Mouse (Mus musculus): ENCODE measurements around the gene Ndst4.

Ndst4 gene

DNA sequence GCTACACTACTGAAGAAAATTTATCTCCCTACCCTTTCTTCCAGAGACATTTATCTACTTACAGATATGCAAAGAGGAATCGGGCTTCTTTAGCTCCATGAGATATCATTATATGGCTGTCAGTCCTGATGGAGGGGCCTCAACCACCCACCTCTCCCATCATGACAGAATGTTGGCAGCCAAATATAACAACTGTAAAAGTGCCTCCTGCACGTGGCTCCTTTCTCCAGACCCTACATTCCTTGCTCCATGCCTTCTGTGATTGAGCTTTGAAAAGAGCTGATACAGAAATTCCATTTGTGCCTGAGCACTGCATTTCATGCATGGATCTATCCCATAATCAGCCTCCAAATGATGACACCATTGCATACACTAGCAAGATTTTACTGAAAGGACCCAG is 331.1 kb downstream of the Ndst4 start:
- no peak for DNase-seq (ENCODE audit: low spot score)

DNA sequence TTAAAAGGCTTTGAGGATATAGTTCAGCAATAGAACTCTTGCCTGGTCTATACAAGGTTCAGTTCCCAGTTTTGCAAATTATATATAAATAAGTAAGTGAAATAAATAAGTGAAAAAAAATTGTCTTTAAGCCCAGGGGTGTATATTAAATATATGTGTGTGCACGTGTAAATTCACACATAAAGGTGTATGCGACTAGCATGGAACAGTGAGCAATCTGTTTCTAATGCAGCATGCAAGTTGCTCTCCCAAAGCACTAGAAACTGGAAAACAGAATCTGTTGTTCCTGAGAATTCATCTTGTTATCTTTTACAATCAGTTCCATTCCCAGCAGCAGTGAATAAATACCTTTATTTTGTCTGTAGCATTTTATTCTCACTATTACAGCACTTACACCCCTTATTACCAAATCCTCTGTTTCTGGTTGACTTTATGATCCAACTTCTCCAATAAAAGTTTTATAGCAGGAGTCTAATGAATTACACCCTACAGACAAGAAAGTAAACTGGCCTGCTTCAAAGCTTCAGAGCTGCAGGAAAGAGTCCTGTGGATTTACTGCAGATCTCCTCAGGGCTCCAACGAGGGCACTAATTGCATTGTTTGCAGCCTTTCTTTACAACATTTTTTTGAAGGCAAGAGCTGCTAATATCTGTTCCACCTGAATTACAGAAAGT is 340.7 kb downstream of the Ndst4 start:
- no peak for DNase-seq (ENCODE audit: low spot score)

DNA sequence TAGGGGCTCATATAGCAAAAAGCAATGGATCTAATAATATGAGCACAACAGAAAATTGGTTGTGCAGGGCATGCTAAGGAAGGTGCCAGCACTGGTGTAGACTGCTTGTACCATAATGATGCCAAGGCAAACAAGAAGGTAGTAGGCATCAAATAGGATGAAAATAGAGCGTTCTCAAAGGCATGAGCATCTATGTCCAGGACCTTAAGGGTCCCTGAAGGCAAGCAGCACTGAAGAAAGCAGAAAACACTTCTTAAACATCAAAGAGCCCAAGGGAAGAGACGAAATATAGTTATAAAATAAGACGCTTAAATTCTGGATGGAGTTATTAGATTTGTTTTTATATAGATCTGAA is 341.2 kb downstream of the Ndst4 start:
- no peak for DNase-seq (ENCODE audit: low spot score)

GRCm38 (mm10) chr3:125746367-125746766 is 342.5 kb downstream of the Ndst4 start:
- DNase-seq (ENCODE audit: low spot score) = no peak

GRCm38 (mm10) chr3:125756911-125757310 is 353.0 kb downstream of the Ndst4 start:
- DNase-seq (ENCODE audit: low spot score) = no peak

DNA sequence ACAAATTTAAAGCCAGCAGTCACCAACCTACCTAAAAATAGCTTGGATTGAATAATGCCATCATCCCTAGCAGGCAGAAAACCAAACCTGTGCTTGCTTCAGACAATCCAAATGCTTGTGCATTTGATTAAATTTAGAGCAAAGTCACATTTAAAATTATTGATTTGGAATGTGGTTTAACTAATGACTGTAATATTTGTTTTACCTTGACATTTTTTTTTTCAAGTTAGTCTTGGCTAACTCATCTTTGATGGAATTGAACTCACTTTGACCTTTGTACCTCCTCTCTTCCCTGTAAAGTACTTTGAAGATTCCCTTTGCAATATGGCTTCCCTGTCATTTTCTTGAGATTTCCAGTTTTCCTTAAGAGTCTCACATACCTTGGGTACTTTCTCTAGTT is 356.8 kb downstream of the Ndst4 start:
- DNase-seq (ENCODE audit: low spot score) = no peak

Measured in urinary bladder, postnatal 14 days (tissue).